Mouse (Mus musculus): Measurements from ENCODE around the gene Nemf.

Gene Nemf

GRCm38 (mm10) chr12:69304051-69304450, 52.9 kb downstream of the Nemf start:
- no peak for DNase-seq (ENCODE audit: low spot score)

DNA sequence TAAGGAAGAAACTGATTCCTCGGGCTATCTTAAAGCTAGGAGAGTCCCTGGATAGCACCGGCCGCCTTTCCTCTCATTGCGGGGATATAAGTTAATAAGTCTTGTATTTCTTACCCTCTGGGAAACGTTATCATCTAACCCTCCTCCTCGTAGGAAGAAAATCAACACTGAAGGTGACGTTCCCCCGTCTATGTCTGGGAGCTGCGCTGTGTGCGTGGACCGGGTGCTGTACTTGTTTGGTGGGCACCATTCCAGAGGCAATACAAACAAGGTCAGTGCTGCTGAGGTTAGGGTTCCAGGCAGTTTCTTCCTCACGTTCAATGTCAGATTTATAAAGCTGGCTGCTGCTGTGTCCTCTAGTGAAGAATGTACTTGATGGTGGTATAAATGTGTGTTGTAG, 54.8 kb downstream of the Nemf start:
- DNase-seq (ENCODE audit: low spot score), result no peak

DNA sequence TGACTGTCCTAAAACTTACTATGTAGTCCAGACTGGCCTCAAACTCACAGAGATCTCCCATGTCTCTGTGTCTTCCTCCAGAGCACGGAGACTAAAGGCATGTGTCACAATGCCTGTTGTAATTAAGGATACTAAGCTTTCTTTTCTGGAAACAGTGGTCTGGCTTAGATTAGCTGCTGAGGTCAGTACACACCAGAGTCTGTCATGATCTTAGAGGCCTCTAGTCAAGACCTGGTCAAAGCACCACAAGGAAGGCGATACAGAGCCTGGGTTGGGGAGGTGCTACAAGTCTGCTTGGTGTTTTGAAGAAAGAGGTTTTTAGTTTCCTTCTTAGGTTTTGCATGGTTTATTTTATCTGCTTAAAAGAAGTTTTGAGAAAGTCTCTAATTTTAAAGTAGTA, 56.6 kb downstream of the Nemf start:
- no peak for DNase-seq (ENCODE audit: low spot score)

- DNase-seq (ENCODE audit: low spot score), result no peak
Measured at GRCm38 (mm10) chr12:69299831-69300230, 57.1 kb downstream of the Nemf start.

- no peak for DNase-seq (ENCODE audit: low spot score)
Measured at GRCm38 (mm10) chr12:69299231-69299630, 57.7 kb downstream of the Nemf start.

DNA sequence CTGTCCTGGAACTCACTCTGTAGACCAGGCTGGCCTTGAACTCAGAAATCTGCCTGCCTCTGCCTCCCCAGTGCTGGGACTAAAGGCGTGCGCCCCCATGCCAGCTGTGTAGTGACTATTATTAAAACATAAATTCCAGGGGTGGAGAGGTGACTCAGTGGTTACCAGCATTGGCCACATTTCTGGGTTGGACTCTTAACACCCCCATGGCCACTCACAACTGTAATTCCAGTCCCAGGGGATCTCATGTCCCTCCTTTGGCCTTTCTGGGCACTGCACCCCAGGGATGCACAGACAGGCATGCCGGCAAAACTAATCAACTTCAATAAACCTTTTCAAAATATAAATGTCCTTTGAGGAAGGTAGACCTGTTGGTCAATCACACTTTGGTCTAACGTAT, 58.7 kb downstream of the Nemf start:
- DNase-seq (ENCODE audit: low spot score), result no peak

DNA sequence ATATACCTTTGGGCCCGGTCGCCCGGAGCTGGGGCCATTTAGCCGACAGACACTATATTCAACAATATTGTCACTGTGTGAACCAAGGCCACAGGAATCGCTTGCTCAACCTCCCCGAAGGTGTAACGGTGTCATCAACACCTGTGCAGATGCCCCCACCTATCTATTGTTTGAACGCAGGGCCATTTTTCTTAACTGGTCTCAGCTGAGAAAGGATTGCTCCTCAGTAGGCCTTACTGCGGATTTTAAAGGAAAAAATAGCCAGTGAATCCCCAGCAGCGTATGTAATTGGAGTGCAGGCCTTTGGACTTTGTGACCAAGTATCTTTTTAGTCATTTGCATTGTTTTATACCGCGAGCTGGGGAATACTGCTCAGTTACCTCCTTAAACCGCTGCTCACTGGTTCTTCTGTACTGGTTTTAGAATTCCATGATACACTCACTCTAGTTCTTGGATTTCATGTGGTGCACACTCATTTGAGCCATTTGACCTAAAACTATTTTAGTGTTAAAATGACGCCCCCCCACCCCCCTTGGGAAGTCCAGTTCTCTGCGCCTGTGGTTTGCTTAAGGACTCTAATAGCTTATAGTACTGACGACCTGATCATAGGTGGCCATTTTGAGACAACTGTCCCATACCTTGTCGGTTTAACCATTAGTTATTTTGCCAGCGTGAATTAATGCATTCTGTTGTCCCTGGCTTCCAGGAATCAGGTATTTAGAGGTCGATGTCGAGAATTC, 59.4 kb downstream of the Nemf start:
- no peak for DNase-seq (ENCODE audit: low spot score)

DNA sequence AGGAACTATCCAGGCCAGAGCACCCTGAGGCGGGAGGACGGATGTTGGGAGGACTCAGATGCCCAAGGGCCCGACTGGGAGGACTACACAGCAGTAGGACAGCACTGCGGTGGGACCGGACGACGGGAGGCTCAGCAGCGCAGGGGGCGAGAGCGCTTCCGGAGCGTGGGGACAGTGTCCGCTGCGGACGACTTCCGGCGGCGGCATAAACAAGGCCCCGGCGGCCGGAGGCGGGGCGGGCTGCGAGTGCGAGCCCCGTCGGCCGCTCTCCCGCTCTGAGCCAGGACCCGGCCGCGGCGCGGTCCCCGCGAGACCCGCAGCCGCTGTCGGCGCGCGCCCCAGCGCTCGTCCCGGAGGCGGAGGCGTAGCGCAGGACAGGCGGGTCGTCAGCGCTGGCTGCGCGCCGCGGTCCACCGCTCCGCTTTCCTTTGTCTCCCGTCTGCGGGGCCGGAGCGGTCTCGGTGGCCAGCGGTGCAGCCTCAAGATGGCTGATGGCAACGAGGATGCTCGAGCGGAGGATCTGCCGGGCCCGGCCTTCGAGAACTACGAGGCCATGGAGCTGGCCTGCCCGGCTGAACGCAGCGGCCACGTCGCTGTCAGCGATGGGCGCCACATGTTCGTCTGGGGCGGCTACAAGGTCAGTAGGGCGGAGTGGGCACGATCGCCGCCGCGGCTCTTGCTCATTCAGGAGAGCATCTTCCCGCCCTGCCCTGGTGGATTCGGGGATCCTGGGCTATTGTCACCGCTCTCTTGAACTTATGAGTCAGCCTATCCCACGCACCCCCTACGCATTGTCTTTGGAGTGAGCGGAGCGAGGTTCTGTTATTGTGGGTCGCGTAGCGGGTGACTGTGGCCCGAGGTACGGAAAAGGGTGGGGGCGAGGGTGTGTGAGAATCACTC, 60.2 kb downstream of the Nemf start, which contains the start of gene Klhdc2:
Klhdc2 (plus strand) TSS at position 171 of the 900 bp plus-strand sequence.
- DNase-seq (ENCODE audit: low spot score), result peak; percentile 90

- no peak for DNase-seq (ENCODE audit: low spot score)
Measured at GRCm38 (mm10) chr12:69295651-69296050, 61.3 kb downstream of the Nemf start.

DNA sequence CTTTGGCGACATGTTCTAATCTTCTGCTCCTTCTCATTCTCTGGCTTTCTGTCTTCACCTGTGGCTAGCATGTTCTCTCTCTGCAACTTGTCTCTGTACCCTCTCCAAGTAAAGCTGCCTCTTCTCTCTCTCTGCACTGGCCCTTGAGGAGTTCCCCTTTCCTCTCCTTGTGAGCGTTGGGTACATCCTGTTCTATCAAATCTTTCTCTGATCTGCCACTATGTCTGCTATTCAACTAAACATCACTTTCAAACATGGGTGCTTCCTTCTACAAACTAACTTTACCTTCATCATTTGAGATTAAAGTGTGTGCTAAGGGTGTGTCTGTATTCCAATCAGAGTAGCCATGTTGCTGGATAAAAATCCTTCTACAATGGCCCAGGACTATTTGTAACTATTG, 62.0 kb downstream of the Nemf start:
- no peak for DNase-seq (ENCODE audit: low spot score)

GRCm38 (mm10) chr12:69293815-69294214, 63.1 kb downstream of the Nemf start:
- no peak for DNase-seq (ENCODE audit: low spot score)

DNA sequence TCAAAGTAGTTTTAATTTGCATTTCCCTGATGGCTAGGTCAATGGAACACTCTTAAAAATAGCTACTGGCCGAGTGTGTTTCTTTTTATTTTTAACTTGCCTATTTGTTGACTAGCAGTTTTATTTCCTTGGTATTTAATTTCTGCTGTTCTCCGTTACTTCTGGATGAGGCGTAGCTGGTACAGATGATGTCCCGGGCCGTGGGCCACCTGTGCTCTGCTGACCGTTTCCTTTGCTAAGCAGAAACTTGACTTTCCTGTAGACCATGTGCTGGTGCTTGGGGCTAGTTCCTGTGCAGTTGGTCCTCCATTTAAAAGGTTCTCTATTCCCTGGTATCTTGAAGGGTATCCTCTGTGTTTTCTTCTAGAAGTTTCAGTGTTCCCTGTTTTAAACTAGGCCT, 64.6 kb downstream of the Nemf start:
- DNase-seq (ENCODE audit: low spot score), result no peak

DNA sequence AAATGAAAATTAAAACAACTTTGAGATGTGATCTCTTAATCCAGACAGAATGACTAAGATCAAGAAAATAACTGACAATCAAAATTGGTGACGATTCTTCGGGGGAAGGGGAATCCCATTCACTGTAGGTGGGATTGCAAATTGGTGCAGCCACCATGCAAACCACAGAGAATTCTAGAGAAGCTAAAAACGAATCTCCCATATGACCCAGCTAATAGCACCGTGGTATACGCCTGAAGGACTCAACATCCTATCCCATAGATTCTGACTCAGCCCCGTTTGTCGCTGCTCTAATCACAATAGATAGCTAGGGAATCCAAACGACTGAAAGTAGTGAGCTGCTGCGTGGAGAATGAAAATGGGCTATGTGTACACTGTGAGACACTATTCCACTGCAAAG, 68.3 kb downstream of the Nemf start:
- no peak for DNase-seq (ENCODE audit: low spot score)

GRCm38 (mm10) chr12:69287535-69287934, 69.4 kb downstream of the Nemf start:
- no peak for DNase-seq (ENCODE audit: low spot score)

DNA sequence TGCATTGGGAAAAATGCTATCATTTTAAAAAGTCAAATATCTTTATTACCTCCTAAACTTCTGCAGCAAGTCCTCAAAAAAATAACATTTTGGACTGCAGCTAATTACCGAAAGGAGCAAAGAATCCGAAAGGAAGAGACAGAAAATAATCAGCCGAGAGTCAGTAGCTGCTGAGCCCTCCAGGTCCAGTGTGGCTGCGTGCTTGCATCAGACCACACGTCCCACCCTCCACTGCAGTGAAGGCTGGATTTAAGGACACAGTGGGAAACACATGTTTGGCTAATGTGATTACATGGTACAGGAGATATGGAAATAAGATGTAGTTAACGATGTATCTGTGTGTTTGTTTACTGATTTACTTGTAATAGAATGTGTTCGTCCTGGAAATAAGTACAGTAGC, 73.8 kb downstream of the Nemf start:
- no peak for DNase-seq (ENCODE audit: low spot score)

- DNase-seq (ENCODE audit: low spot score), result no peak
Measured at GRCm38 (mm10) chr12:69280915-69281314, 76.0 kb downstream of the Nemf start.

DNA sequence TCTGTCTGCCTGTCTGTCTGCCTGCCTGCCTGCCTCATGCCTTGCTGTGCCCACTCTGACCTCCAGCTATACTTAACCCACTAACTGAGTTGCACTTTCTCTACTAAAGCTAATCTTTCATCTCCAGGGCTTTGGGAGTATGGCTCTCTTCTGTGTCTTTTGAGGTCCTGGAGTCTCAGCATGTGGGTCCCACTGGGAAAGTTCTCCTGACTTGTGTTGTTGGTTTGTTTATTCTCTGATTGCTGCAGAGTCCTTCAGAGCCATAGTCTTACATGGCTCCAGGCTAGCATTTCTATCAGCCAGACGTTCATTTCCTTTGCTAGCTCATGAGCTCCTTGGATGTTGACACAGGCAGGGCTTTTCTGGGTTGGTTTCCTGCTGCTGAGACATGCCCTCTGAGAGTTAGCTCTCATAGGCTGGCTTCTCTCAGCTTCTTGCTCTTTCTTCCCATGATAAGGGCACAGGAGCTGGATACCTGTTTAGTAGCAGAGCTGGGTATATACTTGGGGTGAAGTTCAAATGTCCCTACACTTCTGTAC, 77.0 kb downstream of the Nemf start:
- no peak for DNase-seq (ENCODE audit: low spot score)

DNA sequence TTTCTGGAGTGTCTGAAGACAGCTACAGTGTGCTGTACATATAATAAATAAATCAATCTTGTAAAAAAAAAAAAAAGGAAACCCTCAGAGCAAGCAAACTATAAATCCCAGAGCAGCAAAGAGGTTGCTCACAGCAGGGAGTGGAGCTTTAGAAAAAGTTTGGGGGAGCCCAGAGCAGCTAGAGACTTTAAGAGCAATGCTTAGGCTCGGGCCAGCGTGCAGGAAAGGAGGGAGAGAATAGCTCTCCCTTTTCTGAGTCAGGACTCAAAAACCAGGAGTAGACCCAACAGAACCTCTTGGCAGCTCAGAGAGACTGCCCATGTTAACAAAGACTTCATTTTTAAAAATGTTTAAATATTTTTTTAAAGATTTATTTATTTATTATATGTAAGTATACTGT, 88.0 kb downstream of the Nemf start:
- no peak for DNase-seq (ENCODE audit: low spot score)

DNA sequence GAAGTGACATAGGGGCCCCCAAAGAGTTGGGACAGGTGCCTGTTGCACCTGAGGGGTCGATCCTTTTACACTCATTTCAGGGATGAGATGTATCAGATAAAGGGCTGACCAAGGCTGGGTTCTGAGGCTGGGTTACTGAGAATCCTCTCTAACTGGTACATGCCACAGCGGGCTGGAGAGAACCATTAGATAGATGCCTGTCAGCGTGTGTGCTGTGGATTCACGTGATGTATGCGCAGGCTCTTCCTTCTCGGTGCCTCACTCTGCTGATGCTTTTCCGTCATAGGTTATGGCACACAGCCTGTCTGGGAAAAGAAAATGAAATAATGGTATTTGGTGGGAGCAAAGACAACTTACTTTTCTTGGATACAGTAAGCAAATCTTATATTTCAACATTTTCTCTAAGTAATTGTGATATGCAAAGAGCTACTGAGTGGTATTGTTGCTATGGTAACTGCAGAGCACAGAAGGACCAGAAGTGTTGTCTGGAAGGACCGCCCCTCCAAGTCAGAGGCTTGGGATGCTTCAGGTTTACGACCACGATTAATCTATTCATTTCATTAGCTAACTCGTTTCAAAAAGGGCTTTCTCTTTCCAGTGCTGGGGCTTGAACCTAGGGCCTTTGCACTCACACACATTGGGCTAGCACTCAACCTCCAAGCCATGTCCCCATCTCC, 88.9 kb downstream of the Nemf start:
- no peak for DNase-seq (ENCODE audit: low spot score)

- no peak for DNase-seq (ENCODE audit: low spot score)
Measured at GRCm38 (mm10) chr12:69265031-69265430, 91.9 kb downstream of the Nemf start.

DNA sequence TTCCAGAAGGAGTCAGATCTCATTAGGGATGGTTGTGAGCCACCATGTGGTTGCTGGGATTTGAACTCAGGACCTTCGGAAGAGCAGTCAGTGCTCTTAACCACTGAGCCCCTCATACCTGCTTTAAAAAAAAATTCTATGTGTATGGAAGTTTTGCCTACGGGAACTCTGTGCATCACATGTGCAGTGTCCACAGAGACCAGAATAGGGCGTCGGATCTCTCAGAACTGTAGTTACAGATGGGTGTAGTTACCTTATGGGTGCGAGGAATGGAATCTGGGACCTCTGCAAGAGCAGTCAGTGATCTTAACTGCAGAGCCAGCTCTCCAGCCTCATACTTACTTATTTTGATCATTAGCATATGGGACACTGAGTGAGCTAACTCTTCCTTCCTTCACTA, 94.7 kb downstream of the Nemf start:
- no peak for DNase-seq (ENCODE audit: low spot score)
